Mouse (Mus musculus) adrenal gland, adult (tissue): ENCODE data around the gene Dse.

Source experiments
- DNase-seq, 2 experiments: peaks; one replicate each; pipeline ENCODE4 v3.0.0; 2022 to 2023; ENCODE audit warnings: low spot score in 1 of 2; ENCODE audit not compliant: inconsistent age in 2 of 2

Gene Dse

DNA sequence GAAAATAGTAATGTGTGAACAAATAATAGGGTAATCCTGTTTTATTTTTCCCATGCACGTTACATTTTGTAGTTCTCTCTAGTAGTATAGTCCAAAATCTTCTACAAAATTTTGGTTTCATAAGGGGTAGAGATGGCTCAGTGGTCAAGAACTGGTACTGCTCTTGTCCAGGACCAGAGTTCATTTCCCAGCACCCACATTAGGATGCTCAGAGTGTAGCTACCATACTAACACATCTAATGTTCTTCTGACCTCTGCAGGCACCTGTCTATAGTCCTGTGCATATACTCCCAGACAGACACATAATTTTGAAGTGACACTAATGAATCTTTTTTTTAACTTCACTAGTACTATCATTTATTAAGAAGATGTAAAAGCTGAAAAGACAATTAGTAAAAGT is 1.7 kb downstream of the Dse start:
- DNase-seq, result no peak

DNA sequence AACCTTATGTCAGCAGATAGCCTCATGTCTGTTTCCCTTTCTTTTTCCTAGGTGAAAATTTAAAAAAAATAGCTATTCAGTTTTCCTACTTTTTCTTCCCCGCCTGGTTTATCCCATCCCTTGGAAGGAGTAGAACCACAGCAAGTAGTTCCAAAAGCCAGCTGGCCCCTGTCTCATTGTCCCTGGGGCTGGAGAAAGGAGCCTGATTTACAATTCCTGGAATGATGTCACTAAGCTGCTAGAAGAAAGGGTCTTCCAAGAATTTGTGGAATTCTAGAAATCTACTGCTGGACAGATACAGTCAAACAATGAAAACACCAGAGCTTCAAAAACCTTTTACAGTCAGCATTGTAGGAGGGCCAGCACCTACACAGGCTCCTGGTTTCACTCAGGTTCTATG is 6.8 kb downstream of the Dse start:
- DNase-seq, result no peak

DNA sequence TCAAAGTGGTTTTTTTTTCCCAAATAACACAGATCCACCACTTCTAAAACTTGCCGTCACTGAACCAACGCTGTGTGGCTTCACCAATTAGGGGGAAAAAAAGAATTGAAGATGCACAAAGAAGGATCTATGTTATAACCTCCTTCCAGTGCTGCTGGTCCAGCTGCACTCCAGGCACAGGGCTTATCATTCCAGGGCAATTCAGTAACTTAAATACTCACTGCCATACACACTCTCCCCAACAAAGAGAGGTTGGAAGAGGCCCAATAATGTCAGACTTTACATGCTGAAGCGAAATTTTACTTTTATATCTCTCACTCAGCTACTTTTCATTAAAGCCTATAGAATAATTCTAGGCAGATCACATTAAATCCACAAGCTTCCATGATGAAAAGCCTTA is 8.9 kb downstream of the Dse start:
- DNase-seq, result no peak

DNA sequence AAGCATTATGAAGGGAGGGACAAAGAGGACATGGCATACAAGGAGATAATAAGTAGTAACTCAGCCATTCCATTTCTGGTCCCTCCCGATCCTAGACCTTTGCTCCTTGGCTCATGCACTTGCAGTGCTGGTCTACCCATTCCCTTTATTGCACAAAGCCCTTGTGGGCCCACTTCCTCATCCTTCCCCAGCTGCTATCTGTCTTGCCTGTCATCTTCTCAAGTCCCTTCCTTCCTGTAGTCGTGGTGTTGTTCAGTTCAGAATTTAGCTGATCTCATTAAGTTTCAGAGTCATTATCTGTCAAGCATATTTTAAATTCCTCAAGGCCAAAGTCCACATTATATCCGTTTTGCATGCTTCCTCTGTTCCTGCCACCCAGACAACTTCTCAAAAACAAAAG is 9.5 kb downstream of the Dse start:
- no peak for DNase-seq

DNA sequence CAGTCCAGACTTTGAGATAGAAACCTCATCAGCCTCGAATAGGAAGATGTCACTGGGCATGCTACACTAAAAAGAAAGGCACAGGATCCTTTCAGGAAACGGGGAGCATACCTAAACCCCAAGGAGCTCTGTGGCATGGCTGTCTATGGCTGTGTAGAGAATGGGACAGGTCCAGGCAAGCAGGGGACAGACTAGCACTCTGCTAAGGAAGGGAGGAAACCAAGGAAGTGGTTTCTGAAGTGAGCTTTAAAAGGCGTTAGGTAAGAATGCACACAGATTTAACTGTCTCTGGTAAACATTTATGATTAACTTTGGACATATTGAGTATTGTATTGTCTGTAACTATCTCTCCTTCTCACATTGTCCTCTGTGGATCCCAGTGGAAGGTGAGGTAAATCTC is 10.2 kb downstream of the Dse start:
- DNase-seq, result no peak

DNA sequence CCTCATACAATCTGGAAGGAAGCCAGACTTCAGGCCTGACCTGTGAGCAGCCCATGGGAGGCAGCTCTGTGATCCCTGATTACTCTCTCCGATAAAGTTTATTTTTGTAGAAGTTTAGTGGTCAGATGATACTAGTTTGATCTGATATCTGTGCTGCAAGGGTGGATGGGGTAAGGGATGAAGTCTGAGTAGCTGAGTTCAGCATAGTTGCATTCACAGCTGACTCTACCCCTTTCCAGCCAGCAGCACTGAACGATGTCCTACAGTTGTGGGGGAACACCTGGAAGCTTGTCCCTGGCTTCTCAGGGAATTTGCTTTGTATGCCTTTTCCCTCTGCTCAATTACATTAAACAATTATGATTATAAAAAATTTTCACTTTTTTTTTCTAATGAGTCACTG is 12.6 kb downstream of the Dse start:
- DNase-seq, result peak in 1 of 2 experiments; percentile 36

DNA sequence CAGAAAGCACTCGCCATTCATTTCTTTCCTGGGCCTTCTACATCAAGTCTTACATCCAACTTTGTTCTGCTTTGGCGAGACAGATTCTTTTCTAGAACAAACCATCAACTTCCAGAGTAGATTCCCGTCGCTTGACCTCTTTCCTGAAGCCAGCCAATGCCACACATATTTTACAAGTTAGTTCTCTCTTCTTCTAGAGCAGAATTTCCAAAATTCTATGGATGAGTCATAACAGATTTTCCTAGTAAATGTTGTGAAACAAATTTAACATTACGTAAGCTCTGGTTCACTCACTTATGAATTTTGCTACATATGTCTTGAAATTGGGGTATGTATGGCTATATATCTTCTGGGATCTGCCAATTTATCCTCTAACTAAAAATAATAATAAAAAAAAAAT is 13.0 kb downstream of the Dse start:
- DNase-seq, result no peak

DNA sequence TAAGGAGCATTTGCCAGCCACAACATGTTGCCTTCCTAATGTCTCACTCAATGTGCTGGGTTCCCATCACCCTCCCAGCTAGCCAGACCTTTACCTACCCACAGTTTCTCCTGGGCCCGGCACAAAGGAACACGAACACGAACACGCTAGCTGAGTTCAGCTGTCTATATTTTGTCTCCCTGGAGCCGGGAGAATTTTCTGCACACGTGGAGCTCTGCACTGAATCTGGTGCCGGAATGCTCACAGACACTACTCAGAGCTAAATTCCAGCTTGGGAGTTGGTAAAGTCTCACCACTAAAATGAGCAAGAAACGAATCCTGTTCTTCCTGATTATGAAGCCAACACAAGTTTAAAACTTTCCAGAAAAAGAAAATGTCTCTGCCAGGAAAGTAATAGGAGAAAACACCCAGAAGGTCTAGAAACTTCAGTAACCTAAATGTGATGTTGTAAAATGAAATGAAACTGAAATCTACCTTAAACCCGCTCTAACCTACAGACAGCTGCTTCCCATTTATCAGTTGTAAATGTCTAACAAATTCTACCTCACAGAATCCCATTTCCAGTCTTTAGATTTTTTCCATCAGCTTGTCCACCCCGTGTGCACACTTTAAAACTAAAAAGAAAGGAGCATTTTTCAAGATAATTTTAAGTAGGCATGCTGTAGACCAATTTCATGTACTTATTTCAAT is 20.8 kb downstream of the Dse start:
- DNase-seq, result no peak

DNA sequence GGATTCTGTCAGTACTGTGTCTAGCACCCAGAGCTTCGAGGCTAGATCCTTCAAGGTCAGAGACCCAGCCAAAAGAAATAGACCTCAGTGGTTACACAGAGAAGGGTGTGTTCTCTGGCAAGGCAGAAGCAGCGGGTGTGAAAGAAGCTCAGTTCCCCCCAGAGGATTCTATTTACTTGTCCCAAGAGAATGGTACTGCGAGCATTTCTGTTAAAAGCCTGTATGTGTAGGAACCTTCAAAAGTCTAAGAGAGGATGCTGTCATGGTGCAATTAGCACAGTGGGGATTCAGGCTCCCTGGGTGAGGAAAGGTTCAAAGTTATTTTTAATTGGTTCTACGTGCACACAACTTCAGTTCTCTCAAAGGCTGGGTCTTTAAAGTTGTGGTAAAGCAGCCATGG is 22.0 kb downstream of the Dse start:
- no peak for DNase-seq

DNA sequence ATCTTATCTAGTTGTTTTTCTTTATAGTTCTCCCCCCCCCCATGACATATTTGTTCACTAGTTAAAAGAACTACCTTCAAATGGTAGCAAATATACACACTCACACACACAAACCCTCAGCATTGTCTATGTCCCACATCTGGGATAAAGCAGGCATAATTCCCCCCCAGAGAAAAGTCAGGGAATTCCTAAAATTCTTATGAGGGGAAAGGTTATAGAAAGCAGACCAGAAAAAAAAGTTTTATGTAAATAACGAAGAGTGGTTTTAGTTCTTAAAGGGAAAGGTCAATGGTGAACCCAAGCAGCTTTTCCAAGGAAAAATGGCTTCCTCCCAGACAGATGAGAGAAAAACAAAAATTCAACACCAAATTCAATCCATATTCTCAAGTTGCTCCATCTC is 22.6 kb downstream of the Dse start:
- DNase-seq, result no peak

DNA sequence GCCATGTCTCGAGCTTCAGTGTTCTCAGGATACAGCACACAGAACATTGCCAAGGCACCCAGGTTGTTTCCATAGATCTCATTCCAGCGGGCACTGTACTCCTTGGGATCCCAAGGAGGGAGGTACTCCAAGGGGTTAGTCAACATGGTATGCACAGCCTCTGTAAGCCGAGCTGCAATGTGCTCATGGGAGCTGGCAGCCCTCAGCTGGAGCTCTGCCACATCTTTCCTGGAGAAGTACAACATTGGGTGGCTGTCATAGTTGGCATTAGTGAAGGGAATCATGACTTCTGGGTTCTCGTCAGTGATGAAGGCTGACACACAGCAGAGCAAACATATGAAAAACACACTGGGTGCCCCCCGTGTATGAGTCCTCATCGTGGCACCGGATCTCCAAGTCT is 23.8 kb downstream of the Dse start:
- peak in 1 of 2 experiments; percentile 33 for DNase-seq

DNA sequence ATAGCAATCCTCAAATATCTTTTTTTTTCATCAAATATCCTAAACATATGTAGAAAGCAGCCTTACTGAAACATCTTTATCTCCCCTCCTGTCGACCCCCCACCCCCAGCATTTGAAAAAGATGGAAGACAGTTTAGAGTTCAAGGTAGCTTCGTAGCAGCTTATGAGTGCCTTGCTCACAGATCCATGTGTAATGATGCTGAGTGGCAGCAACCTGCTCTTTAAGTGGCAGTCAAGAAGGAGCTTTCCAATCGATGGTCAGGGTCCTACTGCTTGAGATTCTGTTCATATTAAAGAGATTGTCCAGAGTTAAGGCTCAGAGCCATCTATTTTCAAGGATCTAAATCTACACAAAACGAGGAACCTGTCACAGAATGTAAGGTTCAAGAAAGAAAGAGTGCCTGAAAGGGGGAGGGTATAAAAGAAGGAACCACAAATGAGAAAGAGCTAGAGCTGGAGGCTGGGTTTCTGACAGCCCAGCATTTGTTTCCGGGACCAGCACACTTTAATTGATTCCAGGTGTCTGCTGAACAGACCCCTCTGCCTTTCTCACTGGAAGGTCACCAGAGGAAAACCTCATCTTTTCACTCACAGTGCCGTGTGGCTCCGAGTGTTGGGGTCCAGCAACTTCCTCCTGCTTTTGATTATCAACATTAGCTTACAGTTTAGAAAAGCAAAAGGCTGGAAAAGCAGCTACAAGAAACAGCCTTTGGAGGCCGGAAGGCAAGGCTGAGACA is 31.5 kb downstream of the Dse start:
- no peak for DNase-seq

DNA sequence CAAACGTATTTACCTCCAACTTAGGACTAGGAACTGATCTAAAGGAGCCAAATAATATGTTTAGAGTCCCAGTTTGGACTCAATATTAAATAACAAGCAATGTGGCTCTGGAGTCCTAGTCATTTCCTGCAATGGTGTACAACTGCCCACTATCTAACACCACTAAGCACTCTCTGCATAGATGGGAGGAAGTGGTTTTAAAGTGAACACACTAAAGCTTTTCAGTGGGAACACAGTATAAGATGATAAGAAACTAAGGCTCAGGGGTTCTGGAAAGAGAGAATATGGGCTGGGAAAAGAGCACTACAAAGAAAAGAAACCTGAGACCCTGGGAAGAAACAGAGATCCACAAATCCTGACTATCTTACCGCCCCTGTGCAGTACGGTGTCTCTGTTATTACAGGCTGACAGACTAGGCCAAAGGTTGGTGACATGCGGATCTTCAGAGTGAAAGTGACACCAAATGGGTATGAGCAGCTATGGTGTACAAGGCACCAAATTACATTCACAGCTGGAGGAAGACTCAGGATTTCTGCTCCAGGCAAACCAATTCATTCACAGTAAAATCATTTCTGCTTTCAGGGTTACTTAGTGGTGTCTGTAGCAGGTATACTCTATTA is 34.7 kb downstream of the Dse start:
- DNase-seq, result no peak

DNA sequence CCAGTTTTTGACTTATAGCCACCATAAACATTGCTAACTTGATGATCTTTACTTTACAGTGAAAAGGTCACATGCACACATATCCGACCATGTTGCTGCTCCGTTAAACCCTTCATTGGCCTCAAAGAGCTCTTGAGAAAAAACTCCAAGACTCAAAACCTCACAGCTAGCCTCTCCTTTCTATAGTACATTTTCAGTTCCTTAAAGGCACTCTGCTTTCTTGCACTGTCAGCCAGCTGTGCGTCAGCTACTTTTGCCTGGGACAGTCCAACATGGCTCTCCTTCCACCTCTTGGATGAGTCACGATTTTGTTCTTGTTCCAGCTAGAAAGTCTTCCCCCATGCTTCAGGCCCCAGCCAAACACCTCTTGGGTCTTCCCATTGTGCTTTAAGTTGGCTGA is 35.9 kb downstream of the Dse start:
- peak in 1 of 2 experiments; percentile 26 for DNase-seq

DNA sequence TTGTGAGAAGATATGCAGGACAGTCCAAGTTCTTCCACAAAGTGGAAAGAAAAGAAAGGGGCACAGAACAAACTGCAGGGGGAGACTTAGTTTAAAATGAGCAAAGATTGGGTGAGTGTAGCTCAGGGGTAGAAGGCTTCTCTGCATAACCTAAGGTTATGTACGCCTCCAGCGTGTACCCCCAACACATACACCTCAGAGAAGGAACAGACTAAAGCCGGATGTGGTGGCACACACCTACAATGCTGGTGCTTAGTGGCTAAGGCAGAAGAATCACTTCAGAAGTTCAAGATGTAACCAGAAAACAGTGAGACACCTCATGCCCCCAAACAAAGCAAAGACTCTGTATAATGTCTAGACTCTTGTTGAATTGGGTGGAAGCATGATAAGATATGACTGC is 36.3 kb downstream of the Dse start:
- DNase-seq, result no peak

DNA sequence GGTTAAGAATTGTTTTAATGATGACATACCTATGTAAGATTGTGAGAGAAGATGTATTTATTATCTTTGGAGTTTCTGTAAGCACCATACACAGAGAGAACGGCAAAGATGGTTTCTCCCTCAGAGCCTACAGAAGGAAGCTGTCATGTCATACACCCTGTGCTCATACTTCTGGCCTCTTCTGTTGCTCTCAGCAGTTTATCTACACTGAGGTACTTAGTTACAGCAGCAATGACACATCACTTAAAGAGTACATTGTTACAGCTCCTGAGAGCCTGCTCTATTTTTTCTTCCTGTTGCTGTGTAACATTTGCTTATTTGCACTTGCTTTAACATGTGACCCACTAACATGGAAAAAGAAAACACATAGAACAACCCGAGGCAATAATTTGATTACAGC is 40.5 kb downstream of the Dse start:
- no peak for DNase-seq

DNA sequence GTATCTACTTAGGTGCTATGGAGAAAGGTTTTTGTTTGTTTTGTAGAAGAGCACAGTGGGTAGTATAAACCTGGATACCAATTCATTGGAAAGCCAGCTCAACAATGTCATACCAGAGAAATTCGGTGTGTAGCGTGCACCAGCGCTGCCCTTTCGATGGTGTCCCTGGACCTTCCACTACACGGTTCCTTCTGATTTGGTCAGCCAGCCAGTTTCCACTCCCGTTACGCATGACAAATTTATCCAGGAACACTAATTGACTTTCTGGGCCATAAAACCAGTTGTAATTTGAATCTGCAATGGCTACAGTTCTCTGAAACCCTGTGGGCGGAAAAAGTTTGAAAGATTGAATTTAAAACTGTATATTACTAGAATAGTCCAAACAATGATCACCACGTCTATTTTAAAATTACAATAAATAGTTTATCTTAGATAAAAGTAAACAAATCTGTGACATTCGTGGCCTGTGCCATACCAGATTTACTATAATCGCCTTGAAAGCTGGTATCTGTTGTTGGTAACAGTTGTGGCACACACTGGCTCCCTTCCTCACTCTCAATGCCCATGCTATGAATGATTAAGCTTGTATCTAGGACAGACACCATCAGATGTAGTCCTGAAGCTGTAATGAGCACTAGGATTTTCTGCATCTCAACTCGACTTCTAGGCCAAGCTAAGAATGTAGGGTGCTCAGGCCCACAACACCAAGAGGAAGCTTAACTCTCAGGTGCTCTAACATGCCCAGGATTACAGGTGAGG is 51.5 kb downstream of the Dse start:
- DNase-seq, result no peak

DNA sequence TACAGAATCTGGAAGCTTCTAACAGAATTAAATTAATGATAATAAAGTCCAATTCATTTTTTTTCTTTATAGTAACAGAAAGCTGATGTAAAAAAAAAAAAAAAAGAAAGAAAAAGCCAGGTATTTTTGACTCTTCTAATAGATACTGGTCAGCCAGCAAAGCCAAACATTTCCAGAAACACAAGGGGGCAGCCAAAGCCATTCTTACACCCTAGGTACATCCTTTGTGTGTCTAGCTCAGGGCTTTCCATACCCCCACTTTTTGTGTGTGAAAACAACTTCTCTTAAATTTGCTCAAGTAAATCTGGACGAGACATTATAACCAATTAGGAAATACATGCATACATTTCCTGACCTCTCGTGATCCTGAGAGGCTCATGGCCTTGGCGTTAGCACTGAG is 55.7 kb downstream of the Dse start:
- DNase-seq, result peak in 1 of 2 experiments; percentile 40

DNA sequence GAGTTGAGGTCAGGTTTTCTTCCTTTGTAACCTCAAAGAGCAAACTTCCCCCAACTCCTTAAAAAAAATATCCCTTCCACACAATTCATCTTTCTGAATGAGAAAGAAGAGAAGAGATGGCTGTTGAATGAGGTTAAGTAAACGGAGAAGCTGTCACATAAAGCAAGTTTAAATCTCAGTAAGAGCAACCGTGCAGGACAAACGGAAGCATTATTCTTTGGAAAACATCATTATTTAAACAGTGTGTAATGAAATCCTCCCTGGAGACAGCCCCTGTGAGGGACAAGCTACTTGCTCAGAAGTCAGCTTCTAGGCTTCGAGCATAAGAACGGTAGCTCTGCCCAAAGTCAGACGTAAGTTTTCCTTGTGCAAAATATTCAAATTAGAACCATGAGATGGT is 57.1 kb downstream of the Dse start:
- DNase-seq, result no peak

DNA sequence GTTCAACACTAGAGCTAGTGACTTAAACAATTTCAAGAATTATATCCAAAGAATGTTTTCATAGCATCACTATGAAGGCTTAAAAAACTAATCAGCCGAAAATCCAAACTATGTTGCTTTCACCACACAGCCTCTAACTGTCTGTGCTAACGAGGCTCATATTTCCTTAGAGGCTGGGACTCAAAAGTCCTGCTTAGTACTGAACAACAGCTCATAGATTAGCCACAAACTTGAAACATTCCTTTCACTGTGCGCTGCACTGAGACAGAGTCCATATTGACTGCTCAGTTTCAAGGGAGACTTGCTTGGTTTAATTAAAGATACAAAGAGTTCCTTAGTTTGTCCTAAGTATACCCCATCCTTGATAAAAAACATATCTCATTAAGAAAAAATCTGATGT is 57.7 kb downstream of the Dse start:
- DNase-seq, result no peak

DNA sequence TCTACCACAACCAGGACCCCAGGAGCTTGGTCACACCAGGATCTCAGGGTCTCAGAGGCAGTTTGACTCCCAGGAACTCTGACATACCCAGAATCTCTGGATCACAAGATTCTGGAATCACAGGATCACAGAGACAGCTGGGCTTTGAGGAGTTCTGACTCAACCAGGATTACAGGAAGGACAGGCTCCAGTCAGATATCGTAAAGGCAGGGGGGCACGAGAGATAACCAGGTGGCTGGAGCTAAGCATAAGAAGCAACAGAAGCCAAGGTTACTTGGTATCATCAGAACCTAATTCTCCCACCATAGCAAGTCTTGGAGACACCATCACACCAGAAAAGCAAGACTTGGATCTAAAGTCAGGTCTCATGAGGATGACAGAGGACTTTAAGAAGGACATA is 65.8 kb downstream of the Dse start:
- DNase-seq, result no peak

DNA sequence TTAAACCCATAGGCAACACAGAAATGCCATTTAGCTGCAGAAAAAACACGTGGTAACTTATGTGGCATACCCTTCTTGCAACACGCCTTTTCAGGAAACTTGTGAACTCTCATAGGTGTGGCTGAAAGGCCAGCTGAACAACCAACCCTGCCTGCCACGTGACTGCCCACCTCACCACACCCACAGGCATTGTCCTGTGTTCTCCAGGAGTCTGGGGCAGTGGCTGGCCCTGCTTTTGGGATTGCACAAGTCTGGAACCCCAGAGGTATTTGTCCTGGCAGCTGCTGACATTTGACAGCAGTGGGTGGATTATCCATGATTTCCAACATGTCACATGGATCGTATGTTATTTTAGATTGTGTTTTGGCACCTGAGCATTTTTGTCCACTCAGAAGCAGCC is 67.7 kb downstream of the Dse start:
- peak in 1 of 2 experiments; percentile 33 for DNase-seq
